Mouse (Mus musculus) hindbrain, embryonic 10.5 days (tissue): ENCODE measurements around the gene Agxt2. TPM values are rescaled to one million over a fixed set of nuclear protein-coding genes. Genes with fewer than 3 reads are reported as not detected.
A peak's percentile ranks its signal among the peaks of the same experiment; 100 is the strongest.

Source experiments
- DNase-seq: peaks from one replicate; pipeline ENCODE4 v3.0.0-alpha.2; 2017; ENCODE audit warnings: low spot score
- H3K27ac ChIP-seq: fragments of 300-500 bp; sonication (generic); 2 replicates; pipeline ENCODE4 v1.5.1; 2016; ENCODE audit warnings: mild to moderate bottlenecking, moderate library complexity
- H3K27me3 ChIP-seq: fragments of 300-500 bp; sonication (generic); 2 replicates; pipeline ENCODE4 v1.6.1; 2016; ENCODE audit warnings: mild to moderate bottlenecking; ENCODE audit not compliant: poor library complexity, insufficient read depth, severe bottlenecking
- H3K36me3 ChIP-seq: fragments of 300-500 bp; sonication (generic); 2 replicates; pipeline ENCODE4 v1.6.1; 2016; ENCODE audit warnings: mild to moderate bottlenecking, moderate library complexity
- H3K4me1 ChIP-seq: fragments of 300-500 bp; sonication (generic); replicated peaks from 2 replicates; pipeline ENCODE4 v1.6.1; 2016; ENCODE audit warnings: mild to moderate bottlenecking
- H3K4me3 ChIP-seq: fragments of 300-500 bp; sonication (generic); 2 replicates; pipeline ENCODE4 v1.5.1; 2016; ENCODE audit warnings: mild to moderate bottlenecking, moderate library complexity
- H3K9me3 ChIP-seq: fragments of 300-500 bp; sonication (generic); 2 replicates; pipeline ENCODE4 v1.6.1; 2016; ENCODE audit warnings: mild to moderate bottlenecking, moderate library complexity
- WGBS: fragments of 180-500 bp; shearing (Covaris S2); methylation state at CpG from one replicate; pipeline ENCODE4 v1.1.7; 2016; 5-methylcytosine and 5-hydroxymethylcytosine counted together
- polyA plus RNA-seq: library from polyadenylated mRNA; unstranded; fragments of >200 nt; fragmentation: Nextera tagmentation; extraction: Ambion mirVana; gene quantifications from 2 replicates; pipeline ENCODE4 v1.2.1, GENCODE M21; 2016

The Agxt2 gene
- polyA plus RNA-seq, 1 experiment from 2014 or later, result not detected

- no peaks in the 10 kb centered on the region for H3K4me1 ChIP-seq
- H3K4me3 ChIP-seq, result no peak overlapping the region
- no peaks in the 10 kb centered on the region for H3K36me3 ChIP-seq
- DNase-seq, result no peak
- no peaks in the 10 kb centered on the region for H3K9me3 ChIP-seq
- WGBS, result 80% methylated on average over 2 of the region's 2 CpGs
- H3K27me3 ChIP-seq, result no peaks in the 10 kb centered on the region
- H3K27ac ChIP-seq, result no peak overlapping the region
These were observed 28.9 kb downstream of the Agxt2 start for GRCm38 (mm10) chr15:10387263-10387662.

- Histone ChIP-seq H3K27ac (no peak overlapping the region), H3K27me3 (no peaks in the 10 kb centered on the region), H3K9me3 (no peaks in the 10 kb centered on the region), H3K36me3 (no peaks in the 10 kb centered on the region), H3K4me1 (0 out of 2 replicates have a peak, but pooled peaks cover 2% of the 10 kb centered on the region), H3K4me3 (no peak overlapping the region)
- whole genome bisulfite sequencing, result 76% methylated on average over 2 of the region's 2 CpGs
- no peak for DNase-seq
These were observed 41.5 kb downstream of the Agxt2 start for GRCm38 (mm10) chr15:10399795-10400194.

GRCm38 (mm10) chr15:10400415-10400814 lies 42.1 kb downstream of the Agxt2 start:
- WGBS, result 56% methylated on average over 3 of the region's 3 CpGs
- H3K27ac ChIP-seq, result no peak overlapping the region
- no peaks in the 10 kb centered on the region for H3K9me3 ChIP-seq
- H3K27me3 ChIP-seq, result no peaks in the 10 kb centered on the region
- no peak for DNase-seq
- 0 out of 2 replicates have a peak, but pooled peaks cover 2% of the 10 kb centered on the region for H3K4me1 ChIP-seq
- no peaks in the 10 kb centered on the region for H3K36me3 ChIP-seq
- no peak overlapping the region for H3K4me3 ChIP-seq

DNA sequence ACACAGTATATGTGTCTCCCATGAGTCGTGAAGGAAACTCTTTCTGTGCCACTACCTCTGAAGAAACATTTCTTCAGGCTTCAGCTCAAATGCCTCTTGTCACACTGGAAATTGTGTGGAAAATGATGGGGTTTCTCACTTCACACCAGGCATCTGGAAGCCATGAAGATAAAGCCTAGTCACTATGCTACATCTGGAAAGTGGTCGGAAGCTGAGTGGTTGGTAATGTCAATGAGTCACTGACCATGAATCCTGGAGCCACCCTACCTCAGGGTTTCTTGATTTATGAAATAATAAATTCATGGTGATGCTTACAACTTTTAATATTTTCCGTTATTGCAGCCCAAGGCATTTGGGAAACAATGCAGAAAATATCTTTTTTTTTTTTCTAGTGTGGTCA lies 51.5 kb downstream of the Agxt2 start:
- H3K36me3 ChIP-seq, result no peaks in the 10 kb centered on the region

GRCm38 (mm10) chr15:10410881-10411280 lies 52.5 kb downstream of the Agxt2 start:
- WGBS, result 83% methylated on average over 2 of the region's 2 CpGs
- H3K9me3 ChIP-seq, result no peaks in the 10 kb centered on the region
- DNase-seq, result no peak
- no peak overlapping the region for H3K4me3 ChIP-seq
- H3K36me3 ChIP-seq, result no peaks in the 10 kb centered on the region
- H3K4me1 ChIP-seq, result no peaks in the 10 kb centered on the region
- H3K27me3 ChIP-seq, result no peaks in the 10 kb centered on the region
- no peak overlapping the region for H3K27ac ChIP-seq

More for the DNA sequence above, 51.5 kb downstream of the Agxt2 start:
- DNase-seq, result no peak
- H3K27me3 ChIP-seq, result no peaks in the 10 kb centered on the region
- no peak overlapping the region for H3K27ac ChIP-seq
- no peaks in the 10 kb centered on the region for H3K4me1 ChIP-seq
- no peak overlapping the region for H3K4me3 ChIP-seq
- 90% methylated on average over 3 of the region's 3 CpGs for WGBS
- H3K9me3 ChIP-seq, result no peaks in the 10 kb centered on the region

DNA sequence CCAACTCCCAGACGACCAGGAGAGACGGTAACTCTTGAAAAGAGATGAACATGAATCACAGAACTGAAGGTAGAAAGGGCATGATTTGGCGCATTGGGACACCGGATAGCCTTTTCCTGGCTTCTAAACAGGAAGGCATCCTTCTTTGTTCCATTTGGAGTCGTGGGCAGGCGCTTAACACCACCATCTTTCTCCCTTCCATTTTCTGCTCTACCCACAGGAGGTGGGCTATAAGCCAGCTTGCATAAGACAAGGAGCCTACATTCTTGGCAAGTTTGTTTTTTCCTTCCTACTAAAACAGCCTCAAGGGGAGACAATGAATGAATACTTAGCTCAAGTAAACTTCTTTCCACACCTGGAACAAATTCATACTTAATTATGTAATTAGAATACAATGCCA lies 55.3 kb downstream of the Agxt2 start:
- H3K9me3 ChIP-seq, result no peaks in the 10 kb centered on the region
- no peaks in the 10 kb centered on the region for H3K4me1 ChIP-seq
- no peaks in the 10 kb centered on the region for H3K36me3 ChIP-seq
- DNase-seq, result no peak
- 91% methylated on average over 6 of the region's 6 CpGs for WGBS
- no peak overlapping the region for H3K4me3 ChIP-seq
- no peaks in the 10 kb centered on the region for H3K27me3 ChIP-seq
- H3K27ac ChIP-seq, result no peak overlapping the region

GRCm38 (mm10) chr15:10421138-10421784 lies 62.9 kb downstream of the Agxt2 start:
- Histone ChIP-seq H3K4me1 (peaks cover 23% of the 10 kb centered on the region), H3K27ac (no peak overlapping the region), H3K4me3 (no peak overlapping the region), H3K36me3 (no peaks in the 10 kb centered on the region), H3K27me3 (no peaks in the 10 kb centered on the region), H3K9me3 (no peaks in the 10 kb centered on the region)
- 20% methylated on average over 7 of the region's 7 CpGs for WGBS
- DNase-seq, result peak; percentile 43

- WGBS, result 48% methylated on average over 1 of the region's 1 CpGs
- Histone ChIP-seq H3K4me3 (no peak overlapping the region), H3K27me3 (no peaks in the 10 kb centered on the region), H3K27ac (no peak overlapping the region), H3K9me3 (no peaks in the 10 kb centered on the region), H3K4me1 (peaks cover 23% of the 10 kb centered on the region), H3K36me3 (no peaks in the 10 kb centered on the region)
- DNase-seq, result no peak
These were observed 63.4 kb downstream of the Agxt2 start for GRCm38 (mm10) chr15:10421785-10422144.

- H3K4me1 ChIP-seq, result peaks cover 16% of the 10 kb centered on the region
- no peak overlapping the region for H3K27ac ChIP-seq
- H3K27me3 ChIP-seq, result no peaks in the 10 kb centered on the region
- DNase-seq, result no peak
- H3K36me3 ChIP-seq, result no peaks in the 10 kb centered on the region
- H3K9me3 ChIP-seq, result no peaks in the 10 kb centered on the region
- WGBS, result 95% methylated on average over 6 of the region's 6 CpGs
- no peak overlapping the region for H3K4me3 ChIP-seq
These were observed 67.8 kb downstream of the Agxt2 start for GRCm38 (mm10) chr15:10426124-10426523.

GRCm38 (mm10) chr15:10426545-10427266 lies 68.4 kb downstream of the Agxt2 start:
- Histone ChIP-seq H3K27me3 (no peaks in the 10 kb centered on the region), H3K36me3 (no peaks in the 10 kb centered on the region), H3K9me3 (no peaks in the 10 kb centered on the region), H3K4me1 (peaks cover 11% of the 10 kb centered on the region), H3K27ac (no peak overlapping the region), H3K4me3 (no peak overlapping the region)
- no peak for DNase-seq
- 92% methylated on average over 13 of the region's 13 CpGs for WGBS

DNA sequence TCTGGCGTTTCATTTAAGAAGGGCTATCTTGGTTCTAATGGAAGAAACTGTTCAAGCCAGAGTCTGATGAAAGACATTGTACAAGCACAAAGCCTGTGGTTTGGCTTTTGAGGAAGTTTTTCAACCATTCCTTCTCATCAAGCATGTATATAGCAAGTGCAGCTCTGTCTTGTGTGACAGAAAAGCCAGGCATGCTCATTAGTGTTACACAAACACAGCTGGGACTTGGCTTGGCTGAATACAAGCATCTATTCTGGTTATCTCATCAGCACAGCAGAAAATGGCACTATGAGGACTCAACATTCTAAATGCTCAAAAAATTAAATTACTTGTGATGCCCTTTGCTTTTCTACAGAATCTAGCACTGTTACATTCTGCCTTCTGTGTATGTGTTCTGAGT lies 78.6 kb downstream of the Agxt2 start:
- 0 out of 2 replicates have a peak, but pooled peaks cover 6% of the 10 kb centered on the region for H3K9me3 ChIP-seq
- no peak overlapping the region for H3K4me3 ChIP-seq
- 89% methylated on average over 1 of the region's 1 CpGs for WGBS
- peaks cover 25% of the 10 kb centered on the region for H3K36me3 ChIP-seq
- no peak overlapping the region for H3K27ac ChIP-seq
- no peak for DNase-seq
- no peaks in the 10 kb centered on the region for H3K4me1 ChIP-seq
- H3K27me3 ChIP-seq, result no peaks in the 10 kb centered on the region

DNA sequence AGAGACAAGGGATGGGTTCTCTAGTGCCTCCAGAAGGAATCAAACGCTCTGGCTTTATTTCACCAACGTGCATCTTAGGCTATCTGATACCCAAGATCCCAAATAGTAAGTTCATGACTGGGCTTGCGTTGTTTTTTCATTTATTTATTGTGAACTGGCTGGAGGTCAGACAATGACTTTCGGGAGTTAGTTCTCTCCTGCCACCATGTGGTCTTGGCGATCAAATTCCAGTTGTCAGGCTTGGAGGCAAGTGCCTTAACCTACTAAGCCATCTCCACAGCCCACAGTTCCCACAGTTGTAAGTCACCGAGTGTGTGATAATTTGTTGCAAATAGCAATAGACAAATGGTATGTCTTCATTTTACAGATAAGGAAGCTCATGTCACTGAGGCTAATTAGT lies 81.6 kb downstream of the Agxt2 start:
- 0 out of 2 replicates have a peak, but pooled peaks cover 6% of the 10 kb centered on the region for H3K9me3 ChIP-seq
- no peak for DNase-seq
- 84% methylated on average over 6 of the region's 6 CpGs for WGBS
- no peaks in the 10 kb centered on the region for H3K27me3 ChIP-seq
- no peak overlapping the region for H3K4me3 ChIP-seq
- no peak overlapping the region for H3K27ac ChIP-seq
- no peaks in the 10 kb centered on the region for H3K4me1 ChIP-seq
- H3K36me3 ChIP-seq, result peaks cover 46% of the 10 kb centered on the region

DNA sequence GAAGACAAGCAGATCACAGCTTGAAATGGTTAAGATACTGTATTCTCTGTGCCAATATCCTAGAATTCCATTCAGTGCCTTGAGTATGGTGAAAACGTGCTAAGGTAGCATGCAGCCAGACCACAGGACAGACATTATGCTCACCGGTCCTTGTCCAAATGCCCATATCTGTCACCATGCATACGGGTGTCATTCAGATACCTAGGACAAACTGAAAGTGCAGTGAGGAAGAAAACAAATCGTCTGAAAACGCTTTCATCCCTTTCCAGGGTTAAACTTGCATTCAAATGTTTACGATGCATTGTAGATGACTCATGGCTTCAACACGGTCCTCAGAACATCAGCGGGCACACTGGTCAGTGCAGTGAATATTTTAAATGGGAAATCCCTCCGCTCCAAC lies 83.2 kb downstream of the Agxt2 start:
- no peak overlapping the region for H3K4me3 ChIP-seq
- no peaks in the 10 kb centered on the region for H3K27me3 ChIP-seq
- H3K27ac ChIP-seq, result no peak overlapping the region
- H3K4me1 ChIP-seq, result no peaks in the 10 kb centered on the region
- no peak for DNase-seq
- WGBS, result 91% methylated on average over 9 of the region's 9 CpGs
- H3K36me3 ChIP-seq, result peaks cover 56% of the 10 kb centered on the region
- H3K9me3 ChIP-seq, result 0 out of 2 replicates have a peak, but pooled peaks cover under 1% of the 10 kb centered on the region
